Mouse (Mus musculus) layer of hippocampus, postnatal 14 days (tissue): ENCODE results near the gene Olfr974. TPM values are rescaled to one million over a fixed set of nuclear protein-coding genes. Genes with fewer than 3 reads are reported as not detected.
"Not testable (repeated sequence)": the region's sequence is repeated elsewhere in the genome, so short reads cannot be mapped to it uniquely, and the experiment has no call there.

ENCODE experiments used
- DNase-seq, 2 experiments: peaks; one replicate each; pipeline ENCODE4 v3.0.0; 2021 to 2022; ENCODE audit warnings: low spot score in 2 of 2, mixed read lengths in 1 of 2
- long read RNA-seq, 2 experiments: library from polyadenylated mRNA; stranded (forward); transcript quantifications; one replicate each; pipeline ENCODE4 v2.0.0; 2021
- total RNA-seq, 2 experiments: library from RNA; stranded (reverse); gene quantifications; 2 replicates each; pipeline ENCODE4 v1.2.3; 2021

Olfr974 gene
- not detected for total RNA-seq
- long read RNA-seq, experiment 1, result 0 reads
- long read RNA-seq, experiment 2, result 0 reads

- no peak for DNase-seq
Measured at GRCm38 (mm10) chr9:39937201-39937600, at the start of gene Olfr974. Gene Olfr974, plus strand, starts transcription at chr9:39937501.

- no peak for DNase-seq
Measured at GRCm38 (mm10) chr9:39905106-39905505, 32.2 kb upstream of the Olfr974 start.

GRCm38 (mm10) chr9:39907036-39907435, 30.3 kb upstream of the Olfr974 start, which contains the start of gene Olfr229:
Gene Olfr229, plus strand, starts transcription at chr9:39907336.
- no peak for DNase-seq

GRCm38 (mm10) chr9:39909939-39910338, 27.4 kb upstream of the Olfr974 start:
- no peak for DNase-seq

GRCm38 (mm10) chr9:39927975-39928836, 9.1 kb upstream of the Olfr974 start:
- DNase-seq, result not testable (repeated sequence)

- not testable (repeated sequence) for DNase-seq
Measured at GRCm38 (mm10) chr9:39928837-39929236, 8.5 kb upstream of the Olfr974 start.

GRCm38 (mm10) chr9:39951946-39952345, 14.6 kb downstream of the Olfr974 start, which contains the start of gene Olfr975:
Gene Olfr975, minus strand, starts transcription at chr9:39952046.
- DNase-seq, result no peak

- DNase-seq, result not testable (repeated sequence)
Measured at GRCm38 (mm10) chr9:39961033-39961432, 23.7 kb downstream of the Olfr974 start, which contains the start of gene Olfr976. Gene Olfr976, minus strand, starts transcription at chr9:39961133.

GRCm38 (mm10) chr9:39976581-39977145, 39.4 kb downstream of the Olfr974 start:
- not testable (repeated sequence) for DNase-seq

- no peak for DNase-seq
Measured at GRCm38 (mm10) chr9:39991813-39992212, 54.5 kb downstream of the Olfr974 start, which contains the start of gene Olfr978. Gene Olfr978, plus strand, starts transcription at chr9:39992113.

Other genes starting within 250 kb of the Olfr974 start
- gene Olfr149, start 230.4 kb upstream of the Olfr974 start, total RNA-seq, result not detected
- not detected for gene Olfr965, start 226.1 kb upstream of the Olfr974 start, total RNA-seq
- not detected for gene Olfr150, start 206.5 kb upstream of the Olfr974 start, total RNA-seq
- not detected for gene Olfr967, start 191.3 kb upstream of the Olfr974 start, total RNA-seq
- not detected for gene Olfr968, start 154.2 kb upstream of the Olfr974 start, total RNA-seq
- gene Olfr969, start 146.6 kb upstream of the Olfr974 start, total RNA-seq, result not detected
- not detected for gene Olfr970, start 128.6 kb upstream of the Olfr974 start, total RNA-seq
- gene Olfr971, start 100.6 kb upstream of the Olfr974 start, total RNA-seq, result not detected
- gene Olfr972, start 71.1 kb upstream of the Olfr974 start, total RNA-seq, result not detected
- not detected for gene Olfr229, start 30.2 kb upstream of the Olfr974 start, total RNA-seq
- not detected for gene Olfr975, start 14.5 kb downstream of the Olfr974 start, total RNA-seq
- gene Olfr976, start 23.6 kb downstream of the Olfr974 start, total RNA-seq, result not detected
- not detected for gene Olfr978, start 54.6 kb downstream of the Olfr974 start, total RNA-seq
- not detected for gene Olfr979, start 66.0 kb downstream of the Olfr974 start, total RNA-seq
- not detected for gene Olfr980, start 72.1 kb downstream of the Olfr974 start, total RNA-seq
- gene Olfr981, start 84.0 kb downstream of the Olfr974 start, total RNA-seq, result not detected
- not detected for gene Olfr982, start 136.3 kb downstream of the Olfr974 start, total RNA-seq
- not detected for gene Olfr983, start 156.1 kb downstream of the Olfr974 start, total RNA-seq
- gene Olfr984, start 176.7 kb downstream of the Olfr974 start, total RNA-seq, result under 1 TPM in 1 of 2 experiments, not detected in 1; 0.07 TPM
- not detected for gene Olfr985, start 192.7 kb downstream of the Olfr974 start, total RNA-seq
- gene Tmem225, start 210.6 kb downstream of the Olfr974 start, total RNA-seq, result not detected
- under 1 TPM in 1 of 2 experiments, not detected in 1; 0.12 TPM for gene Olfr986, start 243.4 kb downstream of the Olfr974 start, total RNA-seq